Mouse (Mus musculus) cerebellum, adult 9-10 months (tissue): ENCODE measurements at regions not wholly inside any gene's neighbourhood (a gene's known extent, or its start where the extent isn't known, plus 50 kb on each side); places are given as distances from the start of the nearest gene placed in this dataset.

Source experiments
- DNase-seq: peaks from one replicate; pipeline ENCODE4 v3.0.0; 2022

DNA sequence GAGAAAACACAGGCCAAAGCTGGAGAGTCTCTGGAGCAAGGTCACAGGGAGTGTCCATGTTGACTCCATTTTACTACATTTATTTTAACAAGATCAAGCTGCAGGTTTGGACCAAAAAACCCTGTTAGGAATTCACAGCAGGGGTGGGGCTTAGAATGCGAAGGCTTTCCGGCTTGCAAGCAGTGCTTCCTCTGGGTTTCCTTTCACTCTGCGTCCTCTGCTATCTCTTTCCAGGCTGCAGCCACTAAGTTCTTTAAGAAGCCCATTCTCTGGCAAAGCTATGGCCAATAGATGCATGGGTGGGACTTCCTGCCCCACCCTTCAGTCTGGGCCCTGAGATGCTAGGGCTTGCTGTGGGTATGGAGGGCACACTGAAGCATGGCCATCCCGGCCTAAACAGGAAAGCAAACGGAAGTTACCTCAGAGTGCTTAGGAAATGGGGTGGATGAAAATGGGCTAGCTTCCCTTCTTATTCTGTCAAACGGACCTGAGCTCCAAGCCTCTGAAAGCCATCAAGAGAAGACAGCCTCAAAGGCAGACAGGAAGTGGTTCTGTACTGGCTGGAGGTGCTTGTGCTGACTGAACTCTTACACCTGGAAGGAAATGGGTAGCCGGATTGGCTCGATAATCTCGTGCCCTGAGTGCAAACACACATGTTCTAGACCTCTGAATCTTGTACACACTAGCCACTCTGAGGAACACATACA lies 90.6 kb upstream of the C1qtnf7 start:
- no peak for DNase-seq

DNA sequence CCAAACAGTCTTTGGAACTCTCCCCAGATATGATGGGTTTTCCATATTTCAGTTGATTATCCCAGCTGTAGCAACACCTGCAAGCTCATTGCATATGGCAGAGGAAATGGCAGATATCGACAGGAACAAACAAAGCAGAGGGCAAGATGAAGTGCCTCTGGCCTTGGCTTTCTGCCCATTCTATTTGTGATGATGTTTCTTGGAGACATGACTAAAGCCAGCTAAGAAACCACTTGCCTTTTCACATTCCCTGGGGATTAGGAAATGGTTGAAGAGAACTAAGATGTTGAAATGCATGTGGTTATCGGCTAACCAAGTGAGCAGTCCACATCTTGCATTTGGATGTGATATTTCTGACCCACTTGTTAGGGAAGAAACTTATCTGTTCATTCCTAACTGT lies 82.0 kb upstream of the C1qtnf7 start:
- DNase-seq, result no peak

DNA sequence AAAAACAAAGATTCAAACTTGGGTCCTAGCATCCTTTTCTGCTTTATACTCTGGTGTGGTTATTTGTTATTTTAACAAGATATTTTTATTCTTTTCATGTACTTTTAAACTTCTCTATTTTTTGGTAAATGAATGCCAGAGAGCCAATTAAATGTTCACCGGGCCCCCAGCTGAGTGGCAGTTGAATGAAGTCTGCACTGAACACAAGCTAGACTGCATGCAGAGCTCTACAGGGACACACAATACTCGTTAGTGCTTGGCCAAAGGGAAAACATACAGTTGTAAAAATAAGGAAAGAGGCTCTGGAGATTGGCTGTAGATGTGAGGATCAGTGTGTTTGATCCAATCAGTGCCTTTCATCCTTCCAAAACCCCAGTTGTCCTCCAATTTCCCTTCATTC lies 76.1 kb upstream of the C1qtnf7 start:
- no peak for DNase-seq

DNA sequence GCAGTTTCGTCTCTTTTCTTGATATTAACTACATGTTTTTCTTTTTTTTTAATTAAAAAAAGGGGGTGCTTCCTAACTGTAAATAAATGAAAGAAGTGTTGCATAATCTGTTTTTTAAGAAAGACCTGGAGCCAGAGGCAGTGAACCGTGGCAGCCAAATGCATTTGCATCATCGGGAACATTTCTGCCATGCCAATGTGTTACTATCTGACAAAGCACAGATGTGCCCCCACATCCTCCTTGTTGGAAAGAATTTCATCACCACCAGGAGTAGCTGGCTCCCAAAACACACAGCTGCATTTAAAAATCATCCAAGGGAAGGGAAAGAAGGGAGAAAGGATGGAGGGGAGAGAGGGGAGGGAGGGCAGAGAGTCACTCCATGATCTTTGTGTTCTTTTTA lies 74.0 kb upstream of the C1qtnf7 start:
- DNase-seq, result no peak

DNA sequence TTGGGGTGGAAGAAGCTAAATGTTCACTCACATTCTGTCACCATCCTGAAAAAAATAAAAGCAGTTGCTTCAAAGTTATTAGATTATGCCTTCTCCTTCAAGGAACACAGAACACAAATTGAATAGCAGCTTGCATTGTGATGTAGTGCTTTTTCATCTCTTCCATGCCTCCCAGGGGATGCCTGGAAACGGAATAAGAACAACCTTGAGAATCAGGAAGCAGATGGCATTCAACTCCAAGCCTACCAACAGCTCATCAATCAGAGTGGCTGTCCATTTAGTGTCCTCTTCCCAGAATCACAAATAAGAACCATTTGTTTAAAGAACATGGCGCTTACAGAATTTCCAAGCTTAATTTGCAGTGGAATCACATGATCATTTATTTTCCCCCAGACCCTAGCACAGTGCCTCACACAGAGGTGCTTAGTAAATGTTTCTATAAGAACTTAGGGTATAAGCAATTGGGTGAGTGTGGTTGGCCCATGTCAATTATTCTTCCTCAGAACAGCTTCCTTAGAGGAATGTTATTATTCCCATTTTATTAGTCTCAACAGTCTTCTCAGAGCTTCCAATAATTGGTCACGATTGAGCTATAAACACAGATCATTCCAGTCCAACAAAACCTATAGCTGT lies 70.6 kb upstream of the C1qtnf7 start:
- no peak for DNase-seq

DNA sequence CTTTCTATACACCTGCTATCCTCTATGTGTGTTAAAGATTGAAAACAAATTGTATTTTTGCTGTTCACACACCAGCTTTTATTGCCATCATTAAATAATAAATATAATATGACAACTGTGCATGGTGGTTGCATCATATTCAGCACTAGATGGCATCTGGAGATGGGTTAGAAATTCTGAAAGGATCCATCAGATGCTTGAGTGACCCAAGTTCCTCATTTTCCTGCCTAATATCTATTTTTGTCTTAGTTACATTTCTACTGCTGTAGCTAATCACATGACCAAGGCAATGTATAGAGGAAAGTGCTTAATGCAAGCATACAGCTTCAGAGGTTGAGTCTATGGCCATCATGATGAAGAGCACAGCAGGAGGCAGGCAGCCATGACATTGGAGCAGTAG lies 69.7 kb upstream of the C1qtnf7 start:
- no peak for DNase-seq

DNA sequence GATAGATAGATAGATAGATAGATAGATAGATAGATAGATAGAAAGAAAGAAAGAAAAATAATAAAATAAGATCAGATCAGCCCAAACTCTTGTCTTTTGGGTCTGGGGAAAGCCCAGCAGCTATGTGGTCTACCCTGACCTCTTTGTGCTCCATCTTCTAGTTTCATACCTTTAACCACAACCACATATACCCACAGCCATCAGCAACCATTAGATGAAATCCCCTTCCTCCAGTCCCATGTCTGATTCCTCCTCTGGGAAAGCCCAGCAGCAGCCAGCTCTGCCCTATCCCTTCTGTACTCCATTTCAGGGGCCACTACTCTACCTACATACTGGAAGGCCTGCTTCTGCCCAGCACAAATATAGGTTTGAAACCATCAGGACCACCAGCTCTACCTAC lies 69.0 kb upstream of the C1qtnf7 start:
- DNase-seq, result no peak

DNA sequence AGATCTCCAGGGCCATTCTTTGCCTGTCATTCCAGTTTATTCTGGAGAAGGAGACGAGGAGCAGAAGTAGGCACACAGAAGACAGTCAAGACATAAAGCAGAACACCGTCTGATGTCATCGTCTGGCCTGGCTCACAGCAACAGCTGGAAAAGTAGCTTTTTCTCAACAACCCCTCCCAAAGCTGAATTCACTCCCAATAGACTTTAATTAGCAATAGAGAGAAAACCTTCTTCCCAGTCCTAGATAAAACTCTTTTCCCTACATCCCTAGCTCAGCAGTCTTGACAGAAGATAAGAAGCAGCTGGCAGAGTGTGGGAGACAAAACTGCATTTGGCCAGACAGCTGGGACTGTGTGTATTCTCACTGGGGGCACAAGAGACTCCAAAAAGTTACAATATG lies 59.3 kb upstream of the C1qtnf7 start:
- DNase-seq, result no peak

DNA sequence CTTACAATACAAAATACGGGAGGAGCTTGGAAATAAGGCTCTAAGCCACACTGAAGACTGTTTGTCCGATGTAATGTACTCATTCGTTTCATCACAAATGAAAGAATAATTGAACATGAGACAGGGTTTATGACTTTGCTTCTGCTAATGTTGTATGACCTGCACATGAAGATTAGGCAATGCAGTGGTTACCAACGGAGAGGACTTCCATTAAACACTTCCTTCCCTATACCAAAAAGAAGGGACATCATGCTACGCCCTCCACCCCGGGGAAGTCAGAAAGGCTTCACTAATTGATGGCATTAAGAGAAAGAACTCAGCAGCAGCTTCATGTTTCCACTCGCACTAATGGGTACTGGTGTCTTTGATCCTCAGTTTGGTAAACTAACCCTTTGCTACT lies 57.6 kb upstream of the C1qtnf7 start:
- no peak for DNase-seq

DNA sequence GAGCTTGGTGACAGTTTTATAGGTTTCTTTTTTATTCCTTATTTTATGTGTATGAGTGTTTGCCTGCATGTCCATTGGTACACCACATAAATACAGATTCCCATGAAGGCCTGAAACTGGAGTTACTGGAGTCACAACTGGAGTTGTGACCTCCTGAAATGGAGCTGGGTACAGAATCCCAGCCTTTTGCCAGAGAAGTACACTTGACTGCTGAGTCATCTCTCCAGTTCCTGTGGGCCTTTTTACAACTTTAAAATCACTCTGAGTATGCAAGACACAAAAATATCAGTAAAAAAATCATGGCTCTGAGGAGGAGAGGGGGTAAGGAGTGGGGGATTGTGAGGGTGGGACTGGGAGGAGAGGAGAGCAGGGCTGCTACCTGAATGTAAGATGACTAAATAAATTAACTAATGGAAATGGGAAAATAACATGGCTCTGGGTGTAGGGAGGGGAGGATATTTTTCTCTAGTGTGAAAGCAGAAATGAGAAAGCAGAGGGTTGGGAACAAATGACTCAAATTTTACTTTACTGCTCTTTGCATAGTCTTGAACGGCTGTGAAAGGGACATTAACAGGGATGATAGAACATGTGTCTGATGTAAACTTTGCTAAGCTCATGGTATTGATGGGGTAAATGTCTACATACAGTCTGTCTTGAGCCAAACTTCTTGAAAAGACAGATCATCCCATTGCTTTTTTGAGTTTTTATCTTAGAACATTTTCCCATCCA lies 53.2 kb upstream of the C1qtnf7 start:
- no peak for DNase-seq
